Mouse (Mus musculus) bone marrow, adult 2 months (tissue): ENCODE measurements around the gene Efhc1.

ENCODE experiments used
- CTCF ChIP-seq: fragments of 200-500 bp; IDR thresholded peaks from 2 replicates; pipeline ENCODE4 v1.5.1; 2011; ENCODE audit warnings: low read length, control low read depth; ENCODE audit not compliant: control insufficient read depth, insufficient read depth
- POLR2A ChIP-seq: fragments of 200-500 bp; IDR thresholded peaks from 2 replicates; pipeline ENCODE4 v1.6.1; 2011; ENCODE audit warnings: low read depth, mild to moderate bottlenecking, control low read depth, low read length, borderline replicate concordance; ENCODE audit not compliant: control insufficient read depth

DNA sequence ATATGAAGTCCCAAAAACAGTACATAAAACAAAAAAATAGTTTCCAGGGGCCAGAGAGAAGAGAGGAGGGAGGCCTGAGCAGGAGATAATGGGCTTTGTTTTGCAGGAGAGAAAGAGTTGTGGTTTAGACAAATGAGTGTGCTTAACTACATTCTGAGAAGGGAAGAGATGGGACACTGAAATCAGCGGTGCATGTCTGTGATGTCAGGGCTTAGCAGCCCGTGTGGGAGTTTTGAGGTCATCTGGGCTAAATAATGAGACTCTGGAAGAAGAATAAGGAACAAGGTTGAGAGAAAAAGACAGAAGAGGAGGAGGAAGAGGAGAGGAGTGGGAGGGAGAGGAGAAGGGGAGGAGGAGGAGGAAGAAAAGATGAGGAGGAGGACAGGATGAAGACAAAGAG, 39.3 kb upstream of the Efhc1 start:
- TF ChIP-seq CTCF, result no peak
- TF ChIP-seq POLR2A, result no peak
